Mouse (Mus musculus) E14TG2a.4 (cell line): ENCODE data around the gene Itpkb.

Experiments
- CTCF ChIP-seq: conservative IDR thresholded peaks from 2 replicates; pipeline ENCODE4 v1.5.1; 2014; ENCODE audit warnings: low read length
- POU5F1 ChIP-seq: IDR thresholded peaks from 2 replicates; pipeline ENCODE4 v1.6.1; 2014; ENCODE audit warnings: low read length, borderline replicate concordance

GRCm38 (mm10) chr1:180423931-180424330 is 93.6 kb downstream of the Itpkb start:
- no peak for TF ChIP-seq CTCF
- TF ChIP-seq POU5F1 = no peak
